Mouse (Mus musculus): Measurements from ENCODE around the gene Pstpip1. TPM values are rescaled to one million over a fixed set of nuclear protein-coding genes. Genes with fewer than 3 reads are reported as not detected.

The Pstpip1 gene
- total RNA-seq, 2 experiments from 2014 or later, result 2.0 to 4.8 TPM

- no peak for DNase-seq (ENCODE audit: low spot score in 2 of 2)
- Histone ChIP-seq H3K4me3 (no peak overlapping the region), H3K27ac (no peak overlapping the region)
- no peak for TF ChIP-seq CTCF (conservative IDR thresholded peaks at IDR 0.05)
These were observed 77.9 kb downstream of the Pstpip1 start for GRCm38 (mm10) chr9:56167690-56168089.

- TF ChIP-seq CTCF (conservative IDR thresholded peaks at IDR 0.05), result no peak
- no peak overlapping the region for H3K4me3 ChIP-seq
- H3K27ac ChIP-seq, result no peak overlapping the region
- no peak for DNase-seq (ENCODE audit: low spot score in 2 of 2)
These were observed 85.6 kb downstream of the Pstpip1 start for GRCm38 (mm10) chr9:56175316-56175715.

- DNase-seq (ENCODE audit: low spot score in 2 of 2), result no peak
- no peak overlapping the region for H3K4me3 ChIP-seq
- no peak for TF ChIP-seq CTCF (conservative IDR thresholded peaks at IDR 0.05)
- H3K27ac ChIP-seq, result no peak overlapping the region
These were observed 87.6 kb downstream of the Pstpip1 start for GRCm38 (mm10) chr9:56177354-56177753.

Other genes with a start within 250 kb of the Pstpip1 start
- 10 to 100 TPM; 31.2 to 34.0 TPM for gene Scaper, start 151.8 kb upstream of the Pstpip1 start, total RNA-seq (2021)
- not detected for gene 4930563M21Rik, start 79.4 kb upstream of the Pstpip1 start, total RNA-seq (2021)
- 10 to 100 TPM; 91.8 to 92.3 TPM for gene Rcn2, start 48.1 kb upstream of the Pstpip1 start, total RNA-seq (2021)
- gene Tspan3, start 75.5 kb downstream of the Pstpip1 start, total RNA-seq (2021), result 100 to 1,000 TPM; 309 to 331 TPM